Mouse (Mus musculus): Measurements from ENCODE around the gene Kcnrg. TPM values are rescaled to one million over a fixed set of nuclear protein-coding genes. Genes with fewer than 3 reads are reported as not detected.
"Not testable (repeated sequence)": the region's sequence is repeated elsewhere in the genome, so short reads cannot be mapped to it uniquely, and the experiment has no call there.

Kcnrg gene
- total RNA-seq (2021) = not detected

DNA sequence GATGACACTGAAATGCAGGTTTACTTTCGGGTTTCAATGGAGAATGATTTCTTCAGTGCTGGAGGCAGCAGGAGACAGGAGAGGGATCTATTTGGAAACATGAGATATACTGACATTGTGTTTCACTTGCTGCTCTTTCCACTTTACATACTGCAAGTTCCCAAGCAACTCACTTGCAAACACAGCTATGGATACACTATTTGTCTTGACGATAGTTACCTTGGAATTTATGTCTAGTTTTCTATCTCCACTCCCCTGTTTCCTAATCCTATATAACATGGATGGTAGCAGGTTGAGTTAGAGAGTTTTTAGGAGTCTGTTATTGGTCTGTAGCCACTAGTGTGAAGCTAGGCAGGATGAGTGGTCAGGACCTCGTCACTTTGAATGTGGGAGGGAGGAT, at the start of gene Kcnrg:
Kcnrg (plus strand) TSS at position 301 of the 400 bp plus-strand sequence.
- intact Hi-C loops (cut with DNase I) = no loop called here

DNA sequence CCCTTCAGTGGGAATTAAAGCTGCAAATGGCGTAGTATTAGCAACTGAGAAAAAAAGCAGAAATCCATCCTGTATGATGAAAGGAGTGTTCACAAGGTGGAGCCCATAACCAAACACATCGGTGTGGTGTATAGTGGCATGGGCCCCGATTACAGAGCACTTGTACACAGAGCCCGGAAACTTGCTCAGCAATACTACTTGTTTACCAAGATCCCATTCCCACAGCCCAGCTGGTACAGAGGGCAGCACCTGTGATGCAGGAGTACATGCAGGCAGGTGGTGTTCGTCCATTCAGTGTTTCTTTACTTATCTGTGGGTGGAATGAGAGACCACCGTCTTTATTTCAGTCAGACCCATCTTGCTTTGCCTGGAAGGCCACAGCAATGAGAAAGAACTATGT, 48.4 kb upstream of the Kcnrg start:
- no peak for DNase-seq
- intact Hi-C loops (cut with DNase I) = loop anchor here (5.0 kb wide), 3 partner anchors 88 to 122 kb away; partner anchors contain the start of gene Kpna3

More for the DNA sequence above, at the start of gene Kcnrg:
- DNase-seq = no peak

DNA sequence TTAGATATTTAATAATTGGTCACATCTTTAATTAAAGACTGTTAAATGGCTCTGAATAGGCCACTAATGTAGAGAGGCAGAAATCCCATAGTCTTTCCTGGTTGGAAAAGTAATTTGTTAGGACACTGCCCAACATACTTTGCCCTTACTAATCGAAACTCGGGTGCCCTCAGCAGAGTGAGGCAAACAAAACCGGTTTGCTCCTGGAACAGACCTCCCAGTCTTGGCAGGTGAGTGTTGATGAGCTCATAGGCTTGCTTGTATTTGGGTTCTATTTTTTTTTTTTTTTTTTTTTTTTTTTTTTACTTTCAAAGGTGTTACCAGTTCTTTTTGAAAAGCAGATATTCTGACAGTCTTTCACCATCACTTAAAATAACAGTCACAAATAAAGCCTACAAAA, 47.4 kb upstream of the Kcnrg start:
- DNase-seq = no peak
- intact Hi-C loops (cut with DNase I) = loop anchor here (5.0 kb wide), 3 partner anchors 87 to 123 kb away; partner anchors contain the start of gene Kpna3

- intact Hi-C loops (cut with DNase I); DNase-seq: not testable (repeated sequence)
Observed at GRCm38 (mm10) chr14:61566211-61566610, 41.0 kb upstream of the Kcnrg start.

DNA sequence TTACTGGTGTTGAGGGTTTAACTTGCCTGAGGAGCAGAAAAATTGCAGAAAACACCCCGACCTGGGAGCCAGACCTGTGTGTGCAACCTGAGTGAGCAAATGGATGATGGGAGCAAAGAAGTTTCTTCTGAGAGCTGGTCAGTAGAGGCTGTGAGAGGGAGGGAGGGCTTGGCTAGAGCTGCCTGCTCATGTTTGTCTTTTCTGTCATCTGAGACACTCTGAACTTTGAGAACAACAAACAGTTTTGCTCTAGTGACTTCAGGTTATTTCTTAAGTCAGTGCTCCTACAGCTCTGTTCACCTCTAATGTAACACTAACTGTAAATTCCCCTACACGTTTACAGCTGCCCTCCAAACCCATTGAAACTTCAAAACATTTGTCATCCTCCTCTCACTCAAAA, 37.9 kb upstream of the Kcnrg start:
- DNase-seq = no peak
- intact Hi-C loops (cut with DNase I) = no loop called here

DNA sequence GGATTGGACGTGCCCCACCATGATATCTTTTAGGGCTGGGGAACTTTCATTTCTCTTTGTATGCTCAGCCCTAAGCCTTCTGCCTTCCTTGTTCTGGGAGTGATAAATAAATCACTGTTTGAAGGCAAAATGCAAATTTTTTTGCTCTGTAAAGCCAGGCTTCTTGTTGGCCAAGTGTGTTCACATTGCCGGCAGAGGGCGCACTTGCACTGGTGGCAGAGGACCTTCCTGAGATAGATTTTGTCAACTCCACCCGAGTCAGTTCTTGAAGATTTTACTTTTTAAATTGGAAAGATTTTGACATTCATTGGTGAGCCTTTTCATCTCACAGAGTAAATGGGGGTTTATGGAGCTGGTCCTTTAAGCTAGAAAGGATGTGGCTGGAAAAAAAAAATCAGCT, 35.9 kb upstream of the Kcnrg start:
- DNase-seq = peak; percentile 86 to 93
- intact Hi-C loops (cut with DNase I) = loop anchor here (1.0 to 10.0 kb wide), 6 partner anchors 76 to 885 kb away; partner anchors contain the start of gene Gucy1b2

DNA sequence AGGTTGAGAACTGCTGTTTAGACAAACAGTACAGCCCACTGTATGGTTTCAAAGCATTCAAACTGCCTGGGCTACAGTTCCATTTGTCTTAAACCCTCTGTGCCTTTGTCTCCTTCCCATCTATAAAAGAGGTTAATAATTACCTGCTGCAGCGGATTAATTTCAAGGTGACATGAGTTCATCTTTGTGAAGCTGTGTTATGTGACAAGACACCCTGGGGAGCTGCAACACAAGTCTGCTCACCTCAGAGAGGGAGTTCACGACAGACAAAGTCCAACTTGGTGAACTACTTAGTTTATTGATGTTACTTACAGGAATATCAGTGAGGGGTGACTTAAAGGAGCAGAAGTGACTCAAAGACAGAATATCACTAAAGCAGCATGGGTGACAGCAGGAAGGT, 35.1 kb upstream of the Kcnrg start:
- intact Hi-C loops (cut with DNase I) = loop anchor here (5.0 to 10.0 kb wide), 3 partner anchors 75 to 603 kb away; no protein-coding TSS in a partner anchor

DNA sequence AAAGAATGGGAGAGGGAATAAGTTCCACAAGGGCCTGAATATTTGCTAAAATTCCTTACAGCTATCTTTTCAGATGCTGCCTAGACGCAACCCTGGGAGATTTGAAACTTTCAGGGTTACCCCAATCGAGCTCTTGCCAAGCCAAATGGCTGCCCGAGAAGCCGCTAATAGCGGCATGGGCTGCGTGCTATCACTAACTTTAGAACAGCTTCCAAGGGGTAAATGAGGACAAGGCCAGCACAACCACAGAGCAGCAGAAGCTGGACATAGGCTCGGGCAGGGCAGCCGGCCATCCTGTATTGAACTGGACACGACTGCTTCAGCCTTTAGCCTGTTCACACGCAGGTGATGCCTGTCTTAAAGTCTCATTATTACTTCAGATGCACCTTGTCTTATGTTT, 32.2 kb upstream of the Kcnrg start:
- peak; percentile 16 to 38 for DNase-seq
- intact Hi-C loops (cut with DNase I) = loop anchor here (10.0 kb wide), 1 partner anchor 600 kb away; no protein-coding TSS in a partner anchor

More for the DNA sequence above, 35.1 kb upstream of the Kcnrg start:
- DNase-seq = no peak

GRCm38 (mm10) chr14:61575941-61576340, 31.3 kb upstream of the Kcnrg start:
- DNase-seq = no peak
- intact Hi-C loops (cut with DNase I) = loop anchor here (10.0 kb wide), 1 partner anchor 599 kb away; no protein-coding TSS in a partner anchor

DNA sequence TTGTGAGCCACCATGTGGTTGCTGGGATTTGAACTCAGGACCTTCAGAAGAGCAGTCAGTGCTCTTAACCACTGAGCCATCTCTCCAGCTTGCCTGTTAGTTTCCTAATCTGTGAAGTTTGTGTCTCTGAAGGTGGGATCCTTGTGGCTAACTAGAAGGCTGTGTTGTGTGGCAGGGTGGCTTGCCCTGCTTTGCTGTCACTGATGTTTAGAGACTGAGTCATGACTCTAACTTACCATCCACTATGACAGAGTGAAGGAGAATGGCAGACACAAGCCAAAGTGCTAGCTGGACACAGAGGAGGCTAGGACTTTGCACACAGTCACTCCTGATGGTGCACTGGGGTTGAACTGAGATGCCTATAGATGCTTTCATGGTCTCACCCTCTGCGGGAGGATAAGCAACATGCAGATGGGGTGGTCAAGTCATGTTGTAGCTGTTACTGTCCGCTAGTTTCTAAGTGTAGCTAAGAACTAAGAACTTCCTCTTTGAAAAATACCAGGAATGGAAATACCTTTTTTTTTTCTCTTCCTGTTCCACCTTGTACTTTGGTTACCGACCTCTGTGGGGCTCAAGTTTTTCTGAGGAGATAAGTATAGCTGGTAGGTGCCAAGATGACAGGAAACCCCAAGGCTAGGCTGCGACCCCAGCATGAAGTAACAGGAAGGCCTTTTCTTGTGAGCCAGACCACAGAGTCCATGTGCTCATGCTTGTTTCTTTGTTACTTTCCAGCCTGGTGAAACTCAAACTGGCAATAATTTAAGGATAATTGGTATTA, 17.8 kb upstream of the Kcnrg start:
- DNase-seq = no peak
- intact Hi-C loops (cut with DNase I) = no loop called here

GRCm38 (mm10) chr14:61596719-61597426, 10.4 kb upstream of the Kcnrg start:
- intact Hi-C loops (cut with DNase I) = loop anchor here (5.0 kb wide), 2 partner anchors 50 to 90 kb away; no protein-coding TSS in a partner anchor

GRCm38 (mm10) chr14:61597968-61598367, 9.3 kb upstream of the Kcnrg start, which contains the start of gene Trim13:
TSS of gene Trim13 (plus strand) at chr14:61598247.
- no peak for DNase-seq
- intact Hi-C loops (cut with DNase I) = loop anchor here (5.0 kb wide), 2 partner anchors 49 to 89 kb away; no protein-coding TSS in a partner anchor

More at GRCm38 (mm10) chr14:61596719-61597426, 10.4 kb upstream of the Kcnrg start:
- no peak for DNase-seq

- intact Hi-C loops (cut with DNase I) = loop anchor here (5.0 kb wide), 2 partner anchors 48 to 88 kb away; no protein-coding TSS in a partner anchor
- peak; percentile 91 for DNase-seq
Observed at GRCm38 (mm10) chr14:61599057-61599806, 8.0 kb upstream of the Kcnrg start.

- intact Hi-C loops (cut with DNase I) = loop anchor here (5.0 kb wide), 1 partner anchor 36 kb away; no protein-coding TSS in a partner anchor
- DNase-seq = no peak
Observed at GRCm38 (mm10) chr14:61601348-61601747, 5.9 kb upstream of the Kcnrg start.

DNA sequence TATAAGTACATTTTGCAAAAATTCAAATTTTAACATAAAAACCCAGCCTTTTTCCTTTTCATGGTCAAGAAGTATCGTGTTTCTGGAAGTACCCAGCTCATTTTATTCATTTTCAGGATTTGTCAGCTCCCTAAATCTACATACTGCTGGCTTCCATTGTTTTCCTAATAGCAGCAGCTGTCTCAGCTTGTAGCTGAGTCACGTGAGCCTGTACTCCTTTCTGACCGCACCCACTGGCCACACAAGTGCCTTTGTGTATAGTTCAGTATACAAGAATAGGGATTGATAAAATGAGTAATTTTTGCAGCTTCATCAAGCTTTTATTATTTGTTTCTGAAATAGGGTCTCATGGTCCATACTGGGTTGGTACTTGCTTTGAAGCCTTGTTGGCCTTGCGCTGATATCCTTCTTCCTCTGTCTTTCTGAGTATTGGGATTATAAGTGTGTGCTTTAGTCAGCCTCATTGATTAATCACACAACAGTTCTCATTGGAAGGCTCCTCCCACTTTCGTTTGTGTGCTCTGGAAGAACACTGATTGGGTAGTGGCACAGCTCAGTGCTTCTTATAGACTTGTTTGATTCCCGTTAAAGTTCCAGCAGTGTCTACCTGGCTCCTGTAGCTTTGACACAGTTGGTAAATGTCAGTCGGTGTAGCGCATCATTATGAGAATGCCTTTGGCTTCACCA, 4.0 kb upstream of the Kcnrg start:
- DNase-seq = no peak
- intact Hi-C loops (cut with DNase I) = loop anchor here (5.0 kb wide), 1 partner anchor 34 kb away; no protein-coding TSS in a partner anchor

GRCm38 (mm10) chr14:61604081-61604480, 3.2 kb upstream of the Kcnrg start:
- intact Hi-C loops (cut with DNase I) = loop anchor here (5.0 kb wide), 1 partner anchor 33 kb away; no protein-coding TSS in a partner anchor
- DNase-seq = no peak

- DNase-seq; intact Hi-C loops (cut with DNase I): not testable (repeated sequence)
Observed at GRCm38 (mm10) chr14:61606088-61606487, 1.2 kb upstream of the Kcnrg start.

GRCm38 (mm10) chr14:61611766-61612165, 4.5 kb downstream of the Kcnrg start:
- no peak for DNase-seq
- intact Hi-C loops (cut with DNase I) = no loop called here

DNA sequence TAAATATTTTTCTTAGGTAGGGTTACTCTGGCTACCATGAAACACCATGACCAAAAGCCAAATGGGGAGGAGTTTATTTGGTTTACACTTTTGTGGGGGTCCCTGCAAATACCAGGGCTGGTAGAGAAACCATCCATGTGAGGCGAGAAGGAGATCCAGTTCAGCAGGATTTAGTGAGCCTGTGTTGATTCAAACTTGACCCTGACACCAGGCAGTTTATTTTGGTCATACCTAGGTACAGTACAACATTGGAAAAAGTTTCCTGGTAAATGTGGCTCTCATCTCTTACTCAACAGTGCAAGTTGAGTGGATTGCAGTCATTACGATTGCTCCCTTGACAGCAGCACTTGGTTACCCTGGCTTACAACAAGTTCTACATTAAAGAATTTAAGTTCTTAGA, 6.1 kb downstream of the Kcnrg start:
- DNase-seq = no peak
- intact Hi-C loops (cut with DNase I) = no loop called here
